Mouse (Mus musculus): Measurements from ENCODE around the gene Reps2. TPM values are rescaled to one million over a fixed set of nuclear protein-coding genes. Genes with fewer than 3 reads are reported as not detected.

Reps2 gene
- 0.73 TPM for polyA plus RNA-seq (2014; fragmentation: Illumina TruSeq; extraction: RNeasy Lipid Tissue Mini Kit (QIAGEN cat#74804); ENCODE audit: low read depth, low replicate concordance)

GRCm38 (mm10) chrX:162643091-162643788 is at the start of gene Reps2:
Reps2 (minus strand) TSS chrX:162643649.

Other genes with a start within 250 kb of the Reps2 start
- gene Rbbp7, start 116.8 kb upstream of the Reps2 start, polyA plus RNA-seq (2014; fragmentation: Illumina TruSeq; extraction: RNeasy Lipid Tissue Mini Kit (QIAGEN cat#74804); ENCODE audit: low read depth, low replicate concordance): 153 TPM
- 9.5 TPM for gene Txlng, start 185.8 kb upstream of the Reps2 start, polyA plus RNA-seq (2014; fragmentation: Illumina TruSeq; extraction: RNeasy Lipid Tissue Mini Kit (QIAGEN cat#74804); ENCODE audit: low read depth, low replicate concordance)
- gene Syap1, start 244.8 kb upstream of the Reps2 start, polyA plus RNA-seq (2014; fragmentation: Illumina TruSeq; extraction: RNeasy Lipid Tissue Mini Kit (QIAGEN cat#74804); ENCODE audit: low read depth, low replicate concordance): 37.1 TPM